Mouse (Mus musculus) hindbrain, embryonic 15.5 days (tissue): ENCODE measurements around the gene Gm28539. TPM values are rescaled to one million over a fixed set of nuclear protein-coding genes. Genes with fewer than 3 reads are reported as not detected.
A peak's percentile ranks its signal among the peaks of the same experiment; 100 is the strongest.

Experiments
- ATAC-seq: fragments of 200-750 bp; cut with Nextera tagmentation; 2 replicates; pipeline ENCODE4 v1.8.0; 2017; ENCODE audit warnings: low read depth, moderate number of reproducible peaks, moderate TSS enrichment; ENCODE audit not compliant: low FRiP score
- H3K27ac ChIP-seq: fragments of 300-500 bp; sonication (generic); replicated peaks from 2 replicates; pipeline ENCODE4 v1.5.1; 2015; ENCODE audit warnings: mild to moderate bottlenecking, inconsistent platforms
- H3K27me3 ChIP-seq: fragments of 300-500 bp; sonication (generic); 2 replicates; pipeline ENCODE4 v1.6.1; 2015; ENCODE audit warnings: control low read depth, inconsistent platforms
- H3K36me3 ChIP-seq: fragments of 300-500 bp; sonication (generic); 2 replicates; pipeline ENCODE4 v1.6.1; 2015; ENCODE audit warnings: control low read depth, inconsistent platforms
- H3K4me1 ChIP-seq: fragments of 300-500 bp; sonication (generic); replicated peaks from 2 replicates; pipeline ENCODE4 v1.6.1; 2015; ENCODE audit warnings: control low read depth, inconsistent platforms
- H3K4me2 ChIP-seq: fragments of 300-500 bp; sonication (generic); 2 replicates; pipeline ENCODE4 v1.6.1; 2015; ENCODE audit warnings: moderate library complexity, mild to moderate bottlenecking, inconsistent platforms
- H3K4me3 ChIP-seq: fragments of 300-500 bp; sonication (generic); 2 replicates; pipeline ENCODE4 v1.5.1; 2015; ENCODE audit warnings: mild to moderate bottlenecking, inconsistent platforms
- H3K9ac ChIP-seq: fragments of 300-500 bp; sonication (generic); 2 replicates; pipeline ENCODE4 v1.6.1; 2015; ENCODE audit warnings: inconsistent platforms
- H3K9me3 ChIP-seq: fragments of 300-500 bp; sonication (generic); 2 replicates; pipeline ENCODE4 v1.6.1; 2016; ENCODE audit warnings: control low read depth, inconsistent platforms
- WGBS: fragments of 180-500 bp; shearing (Covaris S2); methylation state at CpG from one replicate; pipeline ENCODE4 v1.1.7; 2015; 5-methylcytosine and 5-hydroxymethylcytosine counted together
- polyA plus RNA-seq: library from polyadenylated mRNA; unstranded; fragments of >200 nt; fragmentation: Nextera tagmentation; extraction: Ambion mirVana; gene quantifications from 2 replicates; pipeline ENCODE4 v1.2.1, GENCODE M21; 2015

Gm28539 gene
- polyA plus RNA-seq, 1 experiment from 2014 or later = 0.17 TPM

GRCm38 (mm10) chr16:18876091-18876441 lies 39.7 kb downstream of the Gm28539 start:
- Histone ChIP-seq H3K27me3 (no peaks in the 10 kb centered on the region), H3K4me2 (peak overlapping the region; percentile 85), H3K27ac (peak overlapping the region; percentile 97), H3K4me1 (peaks cover 37% of the 10 kb centered on the region), H3K4me3 (peak overlapping the region; percentile 94), H3K9me3 (no peaks in the 10 kb centered on the region), H3K36me3 (peaks cover 26% of the 10 kb centered on the region), H3K9ac (peak overlapping the region; percentile 94)
- WGBS = 1% methylated on average over 17 of the region's 17 CpGs
- no peak for ATAC-seq

- Histone ChIP-seq H3K36me3 (peaks cover 20% of the 10 kb centered on the region), H3K27ac (peak within 1 kb of the TSS; percentile 97), H3K9me3 (no peaks in the 10 kb centered on the region), H3K27me3 (no peaks in the 10 kb centered on the region), H3K4me2 (peak within 1 kb of the TSS; percentile 85), H3K4me3 (peak within 1 kb of the TSS; percentile 94), H3K4me1 (peaks cover 37% of the 10 kb centered on the region), H3K9ac (peak within 1 kb of the TSS; percentile 94)
- under 1% methylated on average over 75 of the region's 93 CpGs for WGBS
- ATAC-seq = peak; percentile 91
These were observed 40.3 kb downstream of the Gm28539 start, which contains the start of the genes Mrpl40 and Hira for GRCm38 (mm10) chr16:18876442-18877308. TSS of gene Mrpl40 (minus strand) at chr16:18876862. TSS of gene Hira (plus strand) at chr16:18877037.

- Histone ChIP-seq H3K27ac (peak overlapping the region; percentile 97), H3K36me3 (peaks cover 12% of the 10 kb centered on the region), H3K4me1 (peaks cover 37% of the 10 kb centered on the region), H3K9ac (peak overlapping the region; percentile 94), H3K9me3 (no peaks in the 10 kb centered on the region), H3K4me2 (peak overlapping the region; percentile 85), H3K27me3 (no peaks in the 10 kb centered on the region), H3K4me3 (peak overlapping the region; percentile 94)
- ATAC-seq = peak; percentile 51
- under 1% methylated on average over 37 of the region's 43 CpGs for WGBS
These were observed 41.2 kb downstream of the Gm28539 start for GRCm38 (mm10) chr16:18877386-18878090.

- Histone ChIP-seq H3K4me3 (peak overlapping the region; percentile 94), H3K9ac (peak overlapping the region; percentile 94), H3K27me3 (no peaks in the 10 kb centered on the region), H3K4me2 (peak overlapping the region; percentile 85), H3K9me3 (no peaks in the 10 kb centered on the region), H3K4me1 (peaks cover 37% of the 10 kb centered on the region), H3K27ac (peak overlapping the region; percentile 97), H3K36me3 (peaks cover 8% of the 10 kb centered on the region)
- 21% methylated on average over 20 of the region's 20 CpGs for WGBS
- no peak for ATAC-seq
These were observed 41.8 kb downstream of the Gm28539 start for GRCm38 (mm10) chr16:18878091-18878720.

GRCm38 (mm10) chr16:18884044-18884443 lies 47.7 kb downstream of the Gm28539 start:
- no peak overlapping the region for H3K9ac ChIP-seq
- H3K9me3 ChIP-seq = no peaks in the 10 kb centered on the region
- H3K4me2 ChIP-seq = no peak overlapping the region
- no peaks in the 10 kb centered on the region for H3K27me3 ChIP-seq
- H3K36me3 ChIP-seq = no peaks in the 10 kb centered on the region
- H3K4me1 ChIP-seq = peaks cover 18% of the 10 kb centered on the region
- H3K4me3 ChIP-seq = no peak overlapping the region
- H3K27ac ChIP-seq = no peak overlapping the region
- ATAC-seq = no peak

- no peaks in the 10 kb centered on the region for H3K27me3 ChIP-seq
- H3K4me2 ChIP-seq = no peak overlapping the region
- ATAC-seq = no peak
- 86% methylated on average over 4 of the region's 4 CpGs for WGBS
- H3K9ac ChIP-seq = no peak overlapping the region
- no peak overlapping the region for H3K27ac ChIP-seq
- peaks cover 25% of the 10 kb centered on the region for H3K36me3 ChIP-seq
- no peaks in the 10 kb centered on the region for H3K4me1 ChIP-seq
- H3K9me3 ChIP-seq = no peaks in the 10 kb centered on the region
- H3K4me3 ChIP-seq = no peak overlapping the region
These were observed 57.5 kb downstream of the Gm28539 start for GRCm38 (mm10) chr16:18893840-18894372.

GRCm38 (mm10) chr16:18895249-18895648 lies 58.9 kb downstream of the Gm28539 start:
- Histone ChIP-seq H3K27me3 (no peaks in the 10 kb centered on the region), H3K9me3 (no peaks in the 10 kb centered on the region), H3K4me1 (no peaks in the 10 kb centered on the region), H3K4me2 (no peak overlapping the region), H3K9ac (no peak overlapping the region), H3K36me3 (peaks cover 37% of the 10 kb centered on the region), H3K27ac (no peak overlapping the region), H3K4me3 (no peak overlapping the region)
- no peak for ATAC-seq
- WGBS = 94% methylated on average over 3 of the region's 3 CpGs

- Histone ChIP-seq H3K36me3 (peaks cover 44% of the 10 kb centered on the region), H3K4me2 (no peak overlapping the region), H3K4me1 (no peaks in the 10 kb centered on the region), H3K27ac (no peak overlapping the region), H3K27me3 (no peaks in the 10 kb centered on the region), H3K9ac (no peak overlapping the region), H3K4me3 (no peak overlapping the region), H3K9me3 (no peaks in the 10 kb centered on the region)
- ATAC-seq = no peak
- 77% methylated on average over 10 of the region's 10 CpGs for WGBS
These were observed 60.0 kb downstream of the Gm28539 start for GRCm38 (mm10) chr16:18896429-18896828.

- Histone ChIP-seq H3K36me3 (peaks cover 47% of the 10 kb centered on the region), H3K4me2 (no peak overlapping the region), H3K27ac (no peak overlapping the region), H3K27me3 (no peaks in the 10 kb centered on the region), H3K9me3 (no peaks in the 10 kb centered on the region), H3K4me1 (no peaks in the 10 kb centered on the region), H3K4me3 (no peak overlapping the region), H3K9ac (no peak overlapping the region)
- ATAC-seq = no peak
- 89% methylated on average over 1 of the region's 1 CpGs for WGBS
These were observed 69.3 kb downstream of the Gm28539 start for GRCm38 (mm10) chr16:18905648-18906047.

GRCm38 (mm10) chr16:18916064-18916463 lies 79.7 kb downstream of the Gm28539 start:
- peaks cover 67% of the 10 kb centered on the region for H3K36me3 ChIP-seq
- no peak overlapping the region for H3K4me3 ChIP-seq
- H3K4me2 ChIP-seq = no peak overlapping the region
- no peaks in the 10 kb centered on the region for H3K9me3 ChIP-seq
- no peak for ATAC-seq
- H3K9ac ChIP-seq = no peak overlapping the region
- 95% methylated on average over 4 of the region's 4 CpGs for WGBS
- no peaks in the 10 kb centered on the region for H3K27me3 ChIP-seq
- H3K4me1 ChIP-seq = no peaks in the 10 kb centered on the region
- no peak overlapping the region for H3K27ac ChIP-seq

- Histone ChIP-seq H3K9ac (no peak overlapping the region), H3K27ac (no peak overlapping the region), H3K27me3 (no peaks in the 10 kb centered on the region), H3K4me1 (no peaks in the 10 kb centered on the region), H3K36me3 (peaks cover 90% of the 10 kb centered on the region), H3K9me3 (no peaks in the 10 kb centered on the region), H3K4me3 (no peak overlapping the region), H3K4me2 (no peak overlapping the region)
- no peak for ATAC-seq
- WGBS = 97% methylated on average over 2 of the region's 2 CpGs
These were observed 85.4 kb downstream of the Gm28539 start for GRCm38 (mm10) chr16:18921771-18922170.

GRCm38 (mm10) chr16:18927963-18928362 lies 91.6 kb downstream of the Gm28539 start:
- Histone ChIP-seq H3K9me3 (no peaks in the 10 kb centered on the region), H3K4me2 (no peak overlapping the region), H3K36me3 (peaks cover 73% of the 10 kb centered on the region), H3K27ac (no peak overlapping the region), H3K4me3 (no peak overlapping the region), H3K4me1 (no peaks in the 10 kb centered on the region), H3K27me3 (no peaks in the 10 kb centered on the region), H3K9ac (no peak overlapping the region)
- 100% methylated on average over 1 of the region's 1 CpGs for WGBS
- ATAC-seq = no peak
